Mouse (Mus musculus): ENCODE measurements at regions not wholly inside any gene's neighbourhood (a gene's known extent, or its start where the extent isn't known, plus 50 kb on each side); places are given as distances from the start of the nearest gene placed in this dataset.
"Not testable (repeated sequence)": the region's sequence is repeated elsewhere in the genome, so short reads cannot be mapped to it uniquely, and the experiment has no call there.

GRCm38 (mm10) chrX:159061322-159061721 lies 148.8 kb upstream of the Rps6ka3 start:
- intact Hi-C loops (cut with DNase I) = no loop called here

GRCm38 (mm10) chrX:159066212-159066611 lies 143.9 kb upstream of the Rps6ka3 start:
- intact Hi-C loops (cut with DNase I) = no loop called here

GRCm38 (mm10) chrX:159072647-159073046 lies 137.5 kb upstream of the Rps6ka3 start:
- intact Hi-C loops (cut with DNase I) = no loop called here

- intact Hi-C loops (cut with DNase I) = no loop called here
Observed at GRCm38 (mm10) chrX:159073533-159073932, 136.6 kb upstream of the Rps6ka3 start.

- intact Hi-C loops (cut with DNase I) = no loop called here
Observed at GRCm38 (mm10) chrX:159080508-159080907, 129.6 kb upstream of the Rps6ka3 start.

GRCm38 (mm10) chrX:159110651-159111050 lies 99.5 kb upstream of the Rps6ka3 start:
- intact Hi-C loops (cut with DNase I) = not testable (repeated sequence)

GRCm38 (mm10) chrX:159116210-159116609 lies 93.9 kb upstream of the Rps6ka3 start:
- intact Hi-C loops (cut with DNase I) = no loop called here

GRCm38 (mm10) chrX:159140554-159140953 lies 69.6 kb upstream of the Rps6ka3 start:
- intact Hi-C loops (cut with DNase I) = no loop called here

GRCm38 (mm10) chrX:159143278-159143677 lies 66.8 kb upstream of the Rps6ka3 start:
- intact Hi-C loops (cut with DNase I) = no loop called here

GRCm38 (mm10) chrX:159144674-159145073 lies 65.4 kb upstream of the Rps6ka3 start:
- intact Hi-C loops (cut with DNase I) = no loop called here

- intact Hi-C loops (cut with DNase I) = no loop called here
Observed at GRCm38 (mm10) chrX:159145212-159145611, 64.9 kb upstream of the Rps6ka3 start.

GRCm38 (mm10) chrX:159155786-159156185 lies 54.3 kb upstream of the Rps6ka3 start:
- intact Hi-C loops (cut with DNase I) = no loop called here

- intact Hi-C loops (cut with DNase I) = no loop called here
Observed at GRCm38 (mm10) chrX:159156976-159157375, 53.1 kb upstream of the Rps6ka3 start.

- intact Hi-C loops (cut with DNase I) = no loop called here
Observed at GRCm38 (mm10) chrX:159159727-159160126, 50.4 kb upstream of the Rps6ka3 start.
